Mouse (Mus musculus): ENCODE data around the gene Cobll1. TPM values are rescaled to one million over a fixed set of nuclear protein-coding genes. Genes with fewer than 3 reads are reported as not detected.

The Cobll1 gene
- polyA plus RNA-seq, 1 experiment: 10.7 TPM

DNA sequence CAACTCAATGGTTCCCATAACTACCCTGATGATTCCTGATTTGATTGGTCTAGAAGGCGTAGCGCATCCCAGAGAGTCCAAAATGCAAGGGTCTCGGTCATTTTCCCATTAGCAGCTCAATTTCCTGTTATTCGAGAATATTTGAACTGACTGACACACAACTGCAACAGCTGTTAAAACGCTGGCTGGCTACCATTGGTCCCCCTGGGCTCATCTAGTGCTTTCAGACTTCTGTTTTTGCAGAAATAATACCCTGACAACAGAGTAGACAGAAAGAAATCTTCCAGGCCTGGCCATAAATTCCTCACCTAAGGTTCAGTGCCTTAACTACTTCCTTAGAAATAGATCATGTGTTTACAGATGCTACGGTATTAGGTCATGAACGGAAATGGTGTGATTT, 10.8 kb downstream of the Cobll1 start:
- H3K4me3 ChIP-seq (replicated peaks; ENCODE audit: insufficient read depth, low read depth, low read length): no peak overlapping the region
- no peak for DNase-seq
- H3K4me1 ChIP-seq (ENCODE audit: control insufficient read depth, insufficient read depth, low read length): no peaks in the 10 kb centered on the region
- H3K27me3 ChIP-seq (ENCODE audit: control insufficient read depth, insufficient read depth, low read length): no peaks in the 10 kb centered on the region
- no peak for TF ChIP-seq POLR2A (IDR thresholded peaks at IDR 0.05; ENCODE audit: borderline replicate concordance, insufficient read depth, low read length)
- no peak for TF ChIP-seq CTCF (IDR thresholded peaks at IDR 0.05; ENCODE audit: borderline replicate concordance, insufficient read depth, low read depth, low read length)
- no peak overlapping the region for H3K27ac ChIP-seq (ENCODE audit: insufficient read depth, low read length)
- WGBS: 88% methylated on average over 7 of the region's 7 CpGs

DNA sequence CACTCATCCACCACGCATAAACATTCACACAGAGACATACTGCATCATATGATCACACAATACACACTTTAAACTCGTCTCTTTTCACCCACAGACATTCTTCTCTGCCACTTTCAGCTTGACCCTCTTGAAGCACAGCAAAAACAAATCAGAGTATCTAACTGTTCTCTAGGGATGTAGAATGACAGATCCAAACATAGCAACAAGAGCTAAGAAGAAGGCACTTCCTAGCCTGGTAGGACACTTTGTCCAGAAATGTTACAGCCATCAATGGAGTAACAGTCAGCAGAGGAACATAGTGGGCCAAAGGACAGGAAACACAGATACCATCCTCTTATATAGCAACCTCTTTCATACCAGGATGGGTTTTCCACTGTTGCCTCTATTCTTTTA, 11.3 kb downstream of the Cobll1 start:
- WGBS: 91% methylated on average over 2 of the region's 2 CpGs
- TF ChIP-seq POLR2A (IDR thresholded peaks at IDR 0.05; ENCODE audit: borderline replicate concordance, insufficient read depth, low read length) (no peak), CTCF (IDR thresholded peaks at IDR 0.05; ENCODE audit: borderline replicate concordance, insufficient read depth, low read depth, low read length) (no peak)
- Histone ChIP-seq H3K27me3 (ENCODE audit: control insufficient read depth, insufficient read depth, low read length) (no peaks in the 10 kb centered on the region), H3K27ac (ENCODE audit: insufficient read depth, low read length) (no peak overlapping the region), H3K4me1 (ENCODE audit: control insufficient read depth, insufficient read depth, low read length) (no peaks in the 10 kb centered on the region), H3K4me3 (replicated peaks; ENCODE audit: insufficient read depth, low read depth, low read length) (no peak overlapping the region)
- no peak for DNase-seq

DNA sequence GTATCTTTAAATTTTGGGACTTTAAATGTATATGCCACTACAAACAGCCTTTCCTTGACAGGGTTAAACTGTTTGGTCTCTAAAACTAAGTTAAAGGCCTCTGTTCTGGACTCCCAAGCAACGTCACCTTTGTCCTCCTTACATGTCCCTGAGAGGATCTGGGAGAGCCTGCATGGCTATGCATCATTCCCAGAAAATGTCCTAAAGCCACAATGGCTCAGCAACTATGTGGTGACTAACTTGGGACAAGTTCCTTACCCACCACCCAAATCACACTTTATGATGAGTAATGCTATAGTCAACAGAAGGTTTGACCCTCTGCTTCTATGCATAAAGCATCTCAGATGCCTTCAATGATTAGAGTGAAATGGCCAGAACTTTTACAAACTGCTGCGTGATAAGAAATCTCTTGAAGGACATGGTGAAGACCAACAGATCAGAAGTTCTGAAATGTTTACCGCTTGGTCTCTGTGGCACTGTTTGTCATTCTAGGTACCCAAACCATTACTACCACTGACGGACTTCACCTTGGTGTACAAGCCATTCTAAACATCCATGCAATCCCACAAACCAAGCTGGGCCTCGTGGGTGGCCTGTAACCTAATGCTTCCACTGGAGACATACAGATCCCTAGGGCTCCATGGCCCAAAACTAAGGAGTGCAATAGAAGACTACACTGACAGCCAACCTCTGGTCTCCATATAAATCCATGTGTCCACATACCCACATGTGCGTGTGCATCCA, 11.9 kb downstream of the Cobll1 start:
- no peak for TF ChIP-seq POLR2A (IDR thresholded peaks at IDR 0.05; ENCODE audit: borderline replicate concordance, insufficient read depth, low read length)
- TF ChIP-seq CTCF (IDR thresholded peaks at IDR 0.05; ENCODE audit: borderline replicate concordance, insufficient read depth, low read depth, low read length): no peak
- Histone ChIP-seq H3K27me3 (ENCODE audit: control insufficient read depth, insufficient read depth, low read length) (no peaks in the 10 kb centered on the region), H3K27ac (ENCODE audit: insufficient read depth, low read length) (no peak overlapping the region), H3K4me1 (ENCODE audit: control insufficient read depth, insufficient read depth, low read length) (peaks cover 2% of the 10 kb centered on the region), H3K4me3 (replicated peaks; ENCODE audit: insufficient read depth, low read depth, low read length) (no peak overlapping the region)
- WGBS: 91% methylated on average over 6 of the region's 6 CpGs
- no peak for DNase-seq

DNA sequence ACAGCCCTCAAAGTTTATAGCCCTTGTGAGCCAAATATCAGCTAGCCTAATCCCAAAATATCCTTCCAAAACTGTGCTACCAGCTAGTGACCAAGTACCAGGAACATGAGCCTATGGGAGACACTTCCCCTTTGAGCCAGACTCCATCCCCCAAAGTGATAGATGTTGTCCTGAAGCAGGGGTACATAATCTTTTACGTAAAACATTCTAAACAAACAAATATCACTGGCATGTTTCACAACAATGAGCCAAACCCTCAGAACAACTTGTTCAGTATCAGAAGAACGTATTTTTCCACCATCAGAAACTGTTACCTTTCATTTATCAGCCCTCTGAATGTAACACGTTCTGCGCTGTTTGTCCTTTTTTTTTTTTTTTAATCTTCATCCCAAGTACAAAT, 12.7 kb downstream of the Cobll1 start:
- 89% methylated on average over 4 of the region's 4 CpGs for WGBS
- peaks cover 6% of the 10 kb centered on the region for H3K4me1 ChIP-seq (ENCODE audit: control insufficient read depth, insufficient read depth, low read length)
- TF ChIP-seq CTCF (IDR thresholded peaks at IDR 0.05; ENCODE audit: borderline replicate concordance, insufficient read depth, low read depth, low read length): no peak
- TF ChIP-seq POLR2A (IDR thresholded peaks at IDR 0.05; ENCODE audit: borderline replicate concordance, insufficient read depth, low read length): no peak
- no peak for DNase-seq
- no peaks in the 10 kb centered on the region for H3K27me3 ChIP-seq (ENCODE audit: control insufficient read depth, insufficient read depth, low read length)
- H3K4me3 ChIP-seq (replicated peaks; ENCODE audit: insufficient read depth, low read depth, low read length): no peak overlapping the region
- H3K27ac ChIP-seq (ENCODE audit: insufficient read depth, low read length): no peak overlapping the region

DNA sequence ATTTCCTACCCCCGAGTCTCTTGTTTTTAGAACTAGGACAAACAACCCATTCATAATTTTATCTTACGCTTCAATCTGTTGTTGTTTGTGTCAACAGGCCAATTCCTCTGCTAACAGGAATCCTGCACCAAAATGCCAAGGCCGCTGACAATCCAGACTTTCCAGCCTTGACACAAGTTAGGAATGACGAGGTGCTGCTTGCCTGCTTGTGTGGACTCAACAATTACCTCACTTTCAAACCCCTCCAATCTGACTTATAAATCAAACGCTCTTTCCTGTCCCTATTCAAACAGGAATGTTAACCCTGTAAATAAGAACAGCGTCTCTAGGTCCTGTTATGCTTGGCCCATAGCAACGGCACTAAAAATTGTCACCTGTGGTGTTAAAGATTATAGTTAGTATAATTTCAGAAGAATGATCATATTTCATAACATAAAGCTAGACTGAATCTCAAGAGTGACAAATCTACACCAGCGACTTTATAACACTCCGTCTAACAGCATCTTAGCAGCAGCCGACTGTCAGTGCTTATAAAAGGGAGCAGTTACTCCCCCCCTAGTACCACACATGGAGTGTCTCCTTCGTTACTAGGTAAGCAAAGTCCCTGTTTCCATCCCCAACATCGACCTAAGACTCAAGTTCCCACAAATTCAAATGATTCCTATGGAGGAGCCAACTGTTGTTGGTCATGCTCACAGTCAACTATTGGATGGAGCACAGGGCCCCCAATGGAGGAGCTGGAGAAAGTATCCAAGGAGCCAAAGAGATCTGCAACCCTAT, 15.1 kb downstream of the Cobll1 start:
- TF ChIP-seq CTCF (IDR thresholded peaks at IDR 0.05; ENCODE audit: borderline replicate concordance, insufficient read depth, low read depth, low read length) (no peak), POLR2A (IDR thresholded peaks at IDR 0.05; ENCODE audit: borderline replicate concordance, insufficient read depth, low read length) (no peak)
- Histone ChIP-seq H3K4me1 (ENCODE audit: control insufficient read depth, insufficient read depth, low read length) (peaks cover 6% of the 10 kb centered on the region), H3K27ac (ENCODE audit: insufficient read depth, low read length) (no peak overlapping the region), H3K4me3 (replicated peaks; ENCODE audit: insufficient read depth, low read depth, low read length) (no peak overlapping the region), H3K27me3 (ENCODE audit: control insufficient read depth, insufficient read depth, low read length) (no peaks in the 10 kb centered on the region)
- DNase-seq: no peak
- WGBS: 88% methylated on average over 12 of the region's 12 CpGs

DNA sequence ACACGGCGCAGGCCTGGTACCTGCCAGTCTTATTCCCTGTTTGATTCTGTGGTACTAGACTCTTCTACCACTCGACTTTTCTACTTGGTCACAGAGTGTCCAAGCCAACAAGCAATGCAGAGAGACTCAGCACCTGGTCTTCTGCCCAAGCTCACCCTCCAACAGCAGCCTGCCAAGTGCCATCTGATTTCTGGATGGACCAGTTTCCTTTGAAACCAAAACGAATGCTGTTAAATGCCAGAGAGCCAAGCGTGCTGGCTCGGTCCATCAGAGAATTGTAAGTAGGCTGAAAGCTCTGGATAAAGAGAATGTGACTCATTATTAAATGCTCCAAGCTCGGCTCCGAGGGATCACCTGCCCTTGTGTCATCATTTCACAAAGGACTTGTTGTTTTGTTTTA, 16.2 kb downstream of the Cobll1 start:
- peak; percentile 26 to 64 for DNase-seq
- no peak for TF ChIP-seq CTCF (IDR thresholded peaks at IDR 0.05; ENCODE audit: borderline replicate concordance, insufficient read depth, low read depth, low read length)
- TF ChIP-seq POLR2A (IDR thresholded peaks at IDR 0.05; ENCODE audit: borderline replicate concordance, insufficient read depth, low read length): no peak
- Histone ChIP-seq H3K4me1 (ENCODE audit: control insufficient read depth, insufficient read depth, low read length) (peaks cover 6% of the 10 kb centered on the region), H3K27ac (ENCODE audit: insufficient read depth, low read length) (no peak overlapping the region), H3K4me3 (replicated peaks; ENCODE audit: insufficient read depth, low read depth, low read length) (no peak overlapping the region), H3K27me3 (ENCODE audit: control insufficient read depth, insufficient read depth, low read length) (no peaks in the 10 kb centered on the region)
- 28% methylated on average over 8 of the region's 8 CpGs for WGBS

DNA sequence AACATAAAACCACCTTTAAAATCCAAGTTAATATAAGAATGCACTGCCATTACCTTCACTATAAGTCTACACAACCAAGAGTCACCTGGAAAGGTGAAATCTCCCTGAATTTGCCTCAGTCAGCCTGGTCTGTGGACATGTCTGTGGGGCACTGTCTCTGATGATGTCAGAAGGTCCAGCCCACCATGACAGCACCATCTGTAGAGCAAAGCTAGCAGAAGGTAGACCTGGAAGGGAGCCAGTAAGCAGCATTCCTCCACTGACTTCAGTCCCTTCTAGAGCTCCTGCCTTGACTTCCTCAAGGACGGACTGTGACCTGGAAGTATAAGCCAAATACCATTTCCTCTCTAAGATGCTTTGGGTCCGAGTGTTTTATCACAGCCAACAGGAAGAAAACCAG, 17.6 kb downstream of the Cobll1 start:
- WGBS: 28% methylated on average over 2 of the region's 2 CpGs
- Histone ChIP-seq H3K4me3 (replicated peaks; ENCODE audit: insufficient read depth, low read depth, low read length) (no peak overlapping the region), H3K4me1 (ENCODE audit: control insufficient read depth, insufficient read depth, low read length) (peaks cover 6% of the 10 kb centered on the region), H3K27ac (ENCODE audit: insufficient read depth, low read length) (no peak overlapping the region), H3K27me3 (ENCODE audit: control insufficient read depth, insufficient read depth, low read length) (no peaks in the 10 kb centered on the region)
- TF ChIP-seq CTCF (IDR thresholded peaks at IDR 0.05; ENCODE audit: borderline replicate concordance, insufficient read depth, low read depth, low read length) (no peak), POLR2A (IDR thresholded peaks at IDR 0.05; ENCODE audit: borderline replicate concordance, insufficient read depth, low read length) (no peak)
- DNase-seq: peak; percentile 15 to 41

DNA sequence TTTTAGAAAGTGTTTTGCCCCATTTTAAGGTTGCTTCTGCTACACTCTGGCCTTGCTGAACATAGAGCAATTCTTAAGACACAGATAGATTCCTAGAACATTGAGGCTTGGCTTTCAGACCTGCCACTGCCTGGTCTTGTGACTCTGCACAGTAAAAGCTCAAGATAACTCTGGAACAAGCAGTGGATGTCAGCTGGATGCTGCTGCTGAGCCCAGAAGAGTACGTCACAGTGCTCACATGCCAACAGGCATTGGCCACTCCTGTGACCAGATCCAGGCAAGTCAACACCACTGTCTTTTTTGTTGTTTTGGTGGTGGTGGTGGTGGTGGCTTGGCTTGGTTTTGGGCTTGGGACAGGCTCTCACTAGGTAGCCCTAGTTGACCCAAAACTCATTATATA, 18.6 kb downstream of the Cobll1 start:
- WGBS: 76% methylated on average over 1 of the region's 1 CpGs

More for the DNA sequence above, 18.6 kb downstream of the Cobll1 start:
- no peak overlapping the region for H3K4me3 ChIP-seq (replicated peaks; ENCODE audit: insufficient read depth, low read depth, low read length)
- peak in 1 of 2 experiments; percentile 18 for DNase-seq
- H3K27me3 ChIP-seq (ENCODE audit: control insufficient read depth, insufficient read depth, low read length): no peaks in the 10 kb centered on the region
- no peak for TF ChIP-seq POLR2A (IDR thresholded peaks at IDR 0.05; ENCODE audit: borderline replicate concordance, insufficient read depth, low read length)
- no peak for TF ChIP-seq CTCF (IDR thresholded peaks at IDR 0.05; ENCODE audit: borderline replicate concordance, insufficient read depth, low read depth, low read length)
- H3K4me1 ChIP-seq (ENCODE audit: control insufficient read depth, insufficient read depth, low read length): peaks cover 6% of the 10 kb centered on the region
- no peak overlapping the region for H3K27ac ChIP-seq (ENCODE audit: insufficient read depth, low read length)
